Mouse (Mus musculus): ENCODE data around the gene Gabrr3.

The Gabrr3 gene

DNA sequence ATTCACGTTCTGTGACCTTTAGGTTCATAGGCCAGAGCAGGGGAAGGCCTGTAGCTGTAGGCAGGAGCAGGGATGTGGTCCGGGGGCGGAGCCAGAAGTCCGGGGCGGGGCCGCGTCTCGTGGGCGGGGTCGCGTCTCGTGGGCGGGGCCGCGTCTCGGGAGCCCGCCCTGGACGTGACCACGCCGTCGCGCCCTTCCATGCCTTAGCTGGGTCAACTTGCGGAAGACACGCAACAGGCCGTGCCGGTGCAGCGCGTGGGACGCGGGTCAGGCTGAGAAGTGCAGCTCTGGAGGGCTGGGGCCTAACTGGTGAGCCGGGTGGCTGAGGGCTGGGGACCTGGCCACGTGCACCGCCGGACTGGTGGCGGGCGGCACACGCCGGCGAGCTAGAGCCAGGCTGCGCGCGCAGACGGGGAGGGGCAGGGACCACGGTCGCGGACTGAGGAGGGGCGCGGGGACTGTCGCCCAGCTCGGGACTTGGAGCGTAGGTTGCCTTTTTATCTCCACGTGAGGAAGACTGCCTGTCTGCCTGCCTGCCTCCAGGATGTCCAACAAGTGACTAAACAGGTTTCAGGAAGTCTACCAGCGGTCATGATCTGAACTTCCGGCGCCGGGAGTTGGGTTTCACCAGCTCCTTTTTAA lies 64.6 kb downstream of the Gabrr3 start, which contains the start of gene Riox2:
TSS of gene Riox2 (plus strand) at position 139 of the 642 bp plus-strand sequence.
- DNase-seq, result peak; percentile 87

DNA sequence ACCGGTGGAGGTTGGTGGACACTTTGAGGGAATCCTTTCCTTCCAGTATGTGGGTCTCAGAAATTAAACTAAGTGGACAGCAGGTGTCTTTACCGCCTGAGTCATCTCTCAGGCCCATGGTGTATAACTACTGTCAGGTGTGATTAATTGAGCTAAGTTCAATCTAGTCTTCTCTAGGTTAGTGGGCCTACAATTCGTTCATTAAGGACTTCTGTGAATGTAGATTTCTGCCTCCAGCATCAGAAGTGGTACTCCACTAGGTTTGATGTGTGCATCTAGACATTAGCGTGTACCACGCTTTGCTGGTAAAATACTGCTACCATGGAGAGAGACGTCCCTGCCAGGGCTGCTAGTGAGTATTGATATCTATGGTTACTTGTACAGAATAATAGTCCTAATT lies 65.4 kb downstream of the Gabrr3 start:
- DNase-seq, result no peak

DNA sequence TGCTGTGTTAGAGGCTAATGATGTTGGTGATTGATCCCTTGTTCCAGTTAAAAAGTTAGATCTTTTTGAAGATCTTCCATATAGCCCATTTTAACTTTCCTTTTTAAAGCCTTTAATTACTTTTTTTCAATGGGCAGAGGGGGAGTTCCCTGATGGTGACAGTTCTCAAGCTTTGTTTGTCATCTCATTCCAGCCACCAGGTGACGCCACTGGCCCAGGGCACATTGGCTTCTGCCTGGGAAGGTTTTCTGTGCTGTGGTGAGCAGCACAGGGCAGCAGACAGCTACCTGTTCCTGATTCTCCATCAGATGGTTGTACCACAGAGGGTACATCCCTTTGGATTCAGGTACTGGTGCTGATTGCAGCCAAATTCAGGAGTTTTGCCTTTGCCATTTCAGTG lies 67.7 kb downstream of the Gabrr3 start:
- DNase-seq, result peak; percentile 55

DNA sequence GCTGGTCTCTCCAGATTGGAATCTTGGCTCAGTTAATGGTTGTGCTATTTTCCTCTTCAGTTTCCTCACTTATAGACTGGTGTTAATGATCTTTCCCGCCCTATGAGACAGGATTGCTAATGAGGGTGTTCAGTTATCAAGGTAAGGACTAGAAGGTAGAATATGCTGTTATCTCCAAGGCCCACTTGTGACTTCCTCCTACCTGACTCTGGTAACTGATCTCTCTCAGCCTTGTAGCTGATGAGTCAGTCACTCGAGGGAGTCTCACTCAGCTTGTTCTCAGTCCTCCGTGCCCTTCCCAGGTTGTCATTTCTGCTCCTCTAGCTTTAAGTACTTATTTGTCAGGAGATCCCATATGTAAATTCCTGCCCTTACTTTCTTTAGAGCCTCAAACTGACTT lies 70.8 kb downstream of the Gabrr3 start:
- DNase-seq, result no peak

DNA sequence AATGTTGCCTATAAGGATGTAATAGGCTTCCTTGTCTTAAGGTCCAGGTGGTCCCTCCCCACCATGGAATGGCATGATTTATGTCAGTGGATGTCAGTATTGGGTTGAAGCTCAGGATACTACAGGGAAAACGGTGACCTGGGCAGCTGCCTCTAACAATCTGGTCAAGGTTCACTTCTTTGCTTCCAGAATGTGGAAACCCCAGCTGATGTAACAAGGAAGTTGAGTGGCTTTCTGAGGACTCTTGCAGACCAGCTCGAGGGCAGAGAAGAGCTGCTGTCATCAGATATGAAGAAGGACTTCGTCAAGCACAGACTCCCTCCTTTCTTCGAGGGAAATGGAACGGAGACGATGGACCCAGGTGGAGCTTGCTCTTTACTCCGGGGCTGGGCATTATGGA lies 80.1 kb downstream of the Gabrr3 start:
- no peak for DNase-seq

DNA sequence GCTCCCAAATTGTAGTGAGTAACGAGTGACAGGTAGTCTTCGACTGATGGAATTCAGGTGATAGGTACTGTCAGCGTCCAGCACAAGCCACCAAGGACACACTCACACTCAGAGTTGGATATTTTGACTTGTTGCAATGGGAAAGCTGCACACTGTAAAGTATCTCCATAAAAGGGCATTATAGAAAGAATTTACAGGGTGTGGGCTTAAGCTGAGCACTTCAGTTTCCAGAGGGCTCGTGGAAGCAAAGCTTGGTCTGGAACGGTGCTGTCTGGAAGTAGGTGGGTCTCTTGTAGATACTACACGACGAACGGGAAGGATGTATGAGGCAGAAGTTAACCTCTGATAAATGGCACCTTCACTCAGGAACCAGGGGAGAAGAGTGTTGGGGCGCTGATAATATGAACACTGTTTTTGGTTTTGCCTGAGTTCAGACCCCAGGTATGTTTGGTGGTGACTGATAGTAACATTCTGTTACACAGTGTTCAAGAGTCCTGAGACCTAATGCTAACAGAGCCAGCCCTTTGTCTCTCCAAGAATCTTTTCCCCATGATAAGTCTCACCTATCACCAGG lies 80.9 kb downstream of the Gabrr3 start:
- no peak for DNase-seq

DNA sequence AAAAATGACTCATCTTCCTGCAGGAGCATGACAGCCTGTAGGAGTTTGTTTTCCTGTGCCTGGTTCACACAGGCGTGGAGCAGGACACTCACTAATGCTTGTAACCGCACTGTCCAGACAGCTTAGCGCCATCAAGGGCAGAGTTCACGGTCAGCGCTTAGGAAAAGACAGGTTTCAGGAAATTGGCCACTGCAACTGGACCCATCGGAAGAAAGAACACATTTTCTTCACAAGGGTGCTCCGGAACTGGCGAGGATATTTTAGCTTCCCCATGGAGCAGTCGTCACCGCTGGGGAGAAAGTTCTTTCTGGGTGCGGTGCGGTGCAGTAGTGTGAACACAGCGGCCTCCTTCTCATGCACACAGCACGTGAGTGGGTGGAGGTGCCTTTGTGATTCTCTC lies 86.1 kb downstream of the Gabrr3 start:
- no peak for DNase-seq

DNA sequence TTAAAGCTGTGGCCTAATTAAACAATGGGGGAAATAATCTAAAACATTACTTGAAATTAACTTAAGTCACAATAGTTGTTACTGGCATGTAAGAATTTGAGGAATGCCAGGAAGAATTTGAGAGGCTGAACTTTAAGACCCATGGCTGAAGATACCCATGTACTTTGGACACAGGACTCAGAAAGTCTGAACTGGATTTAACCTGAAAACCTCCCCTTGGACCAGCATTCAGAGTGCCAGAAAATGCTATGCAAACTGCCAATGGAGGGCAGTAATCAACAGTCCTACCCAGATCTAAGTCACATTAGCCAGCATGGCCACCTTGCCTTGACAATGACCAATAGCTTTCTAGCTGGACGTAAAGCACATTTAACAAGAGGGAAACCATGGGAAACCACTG lies 90.8 kb downstream of the Gabrr3 start:
- no peak for DNase-seq

DNA sequence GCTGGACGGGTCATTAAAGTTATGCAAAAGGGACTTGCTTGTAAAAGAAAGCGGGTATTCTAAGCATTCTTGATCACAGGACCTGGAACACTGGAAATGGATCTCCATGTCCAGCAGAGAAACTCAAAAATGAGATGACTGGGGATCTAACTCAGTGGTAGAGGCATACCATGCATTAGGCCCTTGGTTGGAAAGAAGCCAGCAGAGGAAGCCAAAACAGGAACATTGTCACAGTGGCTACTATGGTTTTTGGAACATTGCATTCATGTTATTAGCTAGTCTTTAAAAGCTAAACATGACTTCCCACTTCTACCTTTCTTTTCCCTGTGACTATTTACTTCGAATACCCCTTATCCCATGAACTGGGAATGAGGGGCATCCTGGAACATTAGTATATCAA lies 92.0 kb downstream of the Gabrr3 start:
- no peak for DNase-seq

DNA sequence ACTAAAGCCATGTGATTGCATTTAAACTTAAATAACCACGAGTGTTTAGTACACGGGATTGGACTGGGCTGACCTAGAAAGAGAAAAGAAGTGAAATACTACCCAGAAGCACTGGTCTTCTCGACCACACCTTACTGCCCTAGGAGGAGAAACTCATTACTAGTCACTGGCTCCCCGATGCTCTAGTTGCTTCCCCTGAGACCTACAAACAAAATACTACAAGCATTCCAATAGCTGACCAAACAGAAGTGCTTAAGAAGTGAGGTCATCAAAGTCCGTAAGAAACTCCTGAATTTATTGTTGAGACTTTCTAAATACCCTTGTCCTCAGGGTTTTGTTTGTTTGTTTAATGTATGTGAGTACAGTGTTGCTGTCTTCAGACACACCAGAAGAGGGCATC lies 102.7 kb downstream of the Gabrr3 start:
- no peak for DNase-seq
